Mouse (Mus musculus): Measurements from ENCODE around the gene Ccdc69.

- TF ChIP-seq CTCF (IDR thresholded peaks at IDR 0.05; ENCODE audit: low read depth) = no peak
- no peak for TF ChIP-seq EP300 (IDR thresholded peaks at IDR 0.05; ENCODE audit: low read depth)
Observed at GRCm38 (mm10) chr11:55113209-55113860, 35.4 kb upstream of the Ccdc69 start.

All from heart, postnatal 0 days (tissue).